Mouse (Mus musculus) MEL (cell line): Measurements from ENCODE around the gene Aldh6a1. TPM values are rescaled to one million over a fixed set of nuclear protein-coding genes. Genes with fewer than 3 reads are reported as not detected.

ENCODE experiments used
- DNase-seq: peaks from one replicate; pipeline ENCODE4 v3.0.0; 2011; ENCODE audit warnings: low read depth, low spot score
- H3K27ac ChIP-seq: 2 replicates; pipeline ENCODE4 v1.5.1; 2012; ENCODE audit warnings: low read depth, mild to moderate bottlenecking, control low read depth, low read length, moderate library complexity; ENCODE audit not compliant: control insufficient read depth
- H3K27me3 ChIP-seq, 2 experiments: fragments of 150-350 bp in 1 of 2; sonication (generic) in 1 of 2; 2 replicates each; pipeline ENCODE4 v1.6.1; 2012; ENCODE audit warnings: low read length in 2 of 2, mild to moderate bottlenecking in 2 of 2, improper control_type of control experiment in 1 of 2, moderate library complexity in 1 of 2; ENCODE audit not compliant: insufficient read depth in 2 of 2, control insufficient read depth in 1 of 2
- H3K36me3 ChIP-seq, 2 experiments: 2 replicates each; pipeline ENCODE4 v1.6.1; 2012 to 2014; ENCODE audit warnings: low read length in 2 of 2, improper control_type of control experiment in 1 of 2, inconsistent platforms in 1 of 2, mild to moderate bottlenecking in 1 of 2; ENCODE audit not compliant: insufficient read depth in 2 of 2, control insufficient read depth in 1 of 2
- H3K4me1 ChIP-seq, 2 experiments: fragments of 150-350 bp in 1 of 2; sonication (generic) in 1 of 2; 2 replicates each; pipeline ENCODE4 v1.6.1; 2012; ENCODE audit warnings: low read length in 2 of 2, improper control_type of control experiment in 1 of 2, mild to moderate bottlenecking in 1 of 2; ENCODE audit not compliant: insufficient read depth in 2 of 2, control insufficient read depth in 1 of 2
- H3K4me3 ChIP-seq, 2 experiments: fragments of 150-350 bp in 1 of 2; sonication (generic) in 1 of 2; 2 replicates each; pipeline ENCODE4 v1.5.1; 2012; ENCODE audit warnings: low read depth in 2 of 2, low read length in 2 of 2, mild to moderate bottlenecking in 2 of 2, moderate library complexity in 2 of 2, control low read depth in 1 of 2, improper control_type of control experiment in 1 of 2; ENCODE audit not compliant: control insufficient read depth in 1 of 2, insufficient read depth in 1 of 2
- H3K79me2 ChIP-seq: 2 replicates; pipeline ENCODE4 v1.6.1; 2012; ENCODE audit warnings: mild to moderate bottlenecking, low read length, moderate library complexity; ENCODE audit not compliant: control insufficient read depth, poor library complexity, insufficient read depth
- H3K9ac ChIP-seq: 2 replicates; pipeline ENCODE4 v1.6.1; 2012; ENCODE audit warnings: low read depth, mild to moderate bottlenecking, control low read depth, low read length, moderate library complexity; ENCODE audit not compliant: control insufficient read depth, poor library complexity, severe bottlenecking
- H3K9me3 ChIP-seq: fragments of 150-350 bp; sonication (generic); replicated peaks from 2 replicates; pipeline ENCODE4 v1.6.1; 2012; ENCODE audit warnings: mild to moderate bottlenecking, low read length, improper control_type of control experiment, moderate library complexity; ENCODE audit not compliant: insufficient read depth
- BHLHE40 ChIP-seq: IDR thresholded peaks from 2 replicates; pipeline ENCODE4 v1.6.1; 2012; ENCODE audit warnings: low read depth, mild to moderate bottlenecking, inconsistent platforms, low read length, improper control_type of control experiment, borderline replicate concordance
- CHD1 ChIP-seq: IDR thresholded peaks from 2 replicates; pipeline ENCODE4 v1.6.1; 2012; ENCODE audit warnings: low read depth, mild to moderate bottlenecking, inconsistent platforms, low read length, improper control_type of control experiment
- CHD2 ChIP-seq: IDR thresholded peaks from 2 replicates; pipeline ENCODE4 v1.6.1; 2011; ENCODE audit warnings: low read length, improper control_type of control experiment
- CTCF ChIP-seq, 3 experiments: IDR thresholded peaks in 2 of 3; conservative IDR thresholded peaks in 1 of 3; 2 replicates each; pipeline ENCODE4 v1.5.1; 2011 to 2012; ENCODE audit warnings: low read length in 3 of 3, low read depth in 2 of 3, mild to moderate bottlenecking in 2 of 3, improper control_type of control experiment in 1 of 3, inconsistent platforms in 1 of 3, mixed read lengths in 1 of 3, moderate library complexity in 1 of 3; ENCODE audit not compliant: control insufficient read depth in 1 of 3, insufficient read depth in 1 of 3, poor library complexity in 1 of 3, severe bottlenecking in 1 of 3
- ELF1 ChIP-seq: IDR thresholded peaks from 2 replicates; pipeline ENCODE4 v1.6.1; 2014; ENCODE audit warnings: low read depth, mild to moderate bottlenecking, inconsistent platforms, low read length, improper control_type of control experiment, moderate library complexity
- EP300 ChIP-seq, 2 experiments: IDR thresholded peaks; 2 replicates each; pipeline ENCODE4 v1.6.1; 2011; ENCODE audit warnings: improper control_type of control experiment in 2 of 2, low read length in 2 of 2, low read depth in 1 of 2, mild to moderate bottlenecking in 1 of 2
- GABPA ChIP-seq: IDR thresholded peaks from 2 replicates; pipeline ENCODE4 v1.6.1; 2012; ENCODE audit warnings: low read depth, mild to moderate bottlenecking, inconsistent platforms, low read length, improper control_type of control experiment, moderate library complexity
- JUND ChIP-seq: IDR thresholded peaks from 2 replicates; pipeline ENCODE4 v1.6.1; 2011; ENCODE audit warnings: low read depth, mild to moderate bottlenecking, improper control_type of control experiment, low read length
- MAFK ChIP-seq: IDR thresholded peaks from 2 replicates; pipeline ENCODE4 v1.6.1; 2011; ENCODE audit warnings: low read depth, mild to moderate bottlenecking, low read length, improper control_type of control experiment, borderline replicate concordance
- MAX ChIP-seq: IDR thresholded peaks from 2 replicates; pipeline ENCODE4 v1.6.1; 2011; ENCODE audit warnings: low read length, improper control_type of control experiment
- POLR2AphosphoS2 ChIP-seq: IDR thresholded peaks from 2 replicates; pipeline ENCODE4 v1.6.1; 2011; ENCODE audit warnings: low read length, improper control_type of control experiment
- RAD21 ChIP-seq: IDR thresholded peaks from 2 replicates; pipeline ENCODE4 v1.6.1; 2011; ENCODE audit warnings: mild to moderate bottlenecking, low read depth, low read length, improper control_type of control experiment
- USF1 ChIP-seq: IDR thresholded peaks from 2 replicates; pipeline ENCODE4 v1.6.1; 2014; ENCODE audit warnings: low read depth, mild to moderate bottlenecking, inconsistent platforms, low read length, improper control_type of control experiment, moderate library complexity
- USF2 ChIP-seq, 2 experiments: IDR thresholded peaks; 2 replicates each; pipeline ENCODE4 v1.6.1; 2011 to 2012; ENCODE audit warnings: improper control_type of control experiment in 2 of 2, low read length in 2 of 2, borderline replicate concordance in 1 of 2, inconsistent platforms in 1 of 2, low read depth in 1 of 2, mild to moderate bottlenecking in 1 of 2; ENCODE audit not compliant: insufficient read depth in 1 of 2
- ZC3H11A ChIP-seq: IDR thresholded peaks from 2 replicates; pipeline ENCODE4 v1.6.1; 2012; ENCODE audit warnings: low read depth, mild to moderate bottlenecking, inconsistent platforms, low read length, improper control_type of control experiment
- ZKSCAN1 ChIP-seq: IDR thresholded peaks from 2 replicates; pipeline ENCODE4 v1.6.1; 2012; ENCODE audit warnings: low read depth, mild to moderate bottlenecking, inconsistent platforms, low read length, improper control_type of control experiment, moderate library complexity
- ZMIZ1 ChIP-seq: IDR thresholded peaks from 2 replicates; pipeline ENCODE4 v1.6.1; 2012; ENCODE audit warnings: low read depth, mild to moderate bottlenecking, inconsistent platforms, low read length, improper control_type of control experiment, moderate library complexity
- polyA plus RNA-seq, 2 experiments: library from polyadenylated mRNA; stranded (reverse) in 1 of 2; unstranded in 1 of 2; fragments of >175 nt in 1 of 2; fragments of >200 nt in 1 of 2; gene quantifications; 2 replicates each; pipeline versions ENCODE4 v1.2.1 to v1.2.4; 2012; ENCODE audit warnings: low replicate concordance in 2 of 2, low read depth in 1 of 2; ENCODE audit not compliant: insufficient read length in 2 of 2, insufficient read depth in 1 of 2, missing spikeins in 1 of 2
- total RNA-seq: library from RNA; depleted of rRNA; stranded (reverse); fragments of 300-350 nt; gene quantifications from 2 replicates; pipeline ENCODE4 v1.2.3, GENCODE M21; 2012

Gene Aldh6a1
- total and polyA plus RNA-seq, 3 experiments, result 1.4 to 2.9 TPM; not detected in 1

DNA sequence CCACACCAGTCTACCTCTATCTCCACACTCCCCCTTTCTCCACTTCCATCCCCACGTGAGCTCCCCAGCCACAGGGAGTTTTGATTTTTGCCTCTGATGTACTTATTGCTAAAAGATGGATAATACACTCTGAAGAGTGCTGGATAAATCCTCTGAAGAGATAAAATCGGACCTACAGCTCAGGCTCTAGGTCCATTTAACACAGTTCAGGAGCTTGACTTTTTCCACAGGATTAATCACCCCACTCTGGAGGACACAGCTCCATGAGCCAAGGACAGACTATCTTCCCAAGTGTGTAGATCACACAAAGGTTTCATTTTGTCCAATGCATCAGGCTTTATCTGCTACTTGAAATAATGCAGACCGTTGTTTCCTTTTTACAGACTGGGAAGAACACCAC is 50.7 kb downstream of the Aldh6a1 start:
- H3K4me3 ChIP-seq, result no peak overlapping the region
- H3K9me3 ChIP-seq, result no peaks in the 10 kb centered on the region
- H3K27ac ChIP-seq, result no peak overlapping the region
- no peaks in the 10 kb centered on the region for H3K27me3 ChIP-seq
- no peaks in the 10 kb centered on the region for H3K79me2 ChIP-seq
- H3K4me1 ChIP-seq, result peaks cover 9 to 19% of the 10 kb centered on the region in 2 experiments
- TF ChIP-seq POLR2AphosphoS2, result no peak
- TF ChIP-seq, all 39 proteins: peak for 0
- Histone ChIP-seq H3K36me3 (peaks cover 0 to 21% of the 10 kb centered on the region in 2 experiments; a peak in 3 of 4 replicates), H3K9ac (no peak overlapping the region)
- DNase-seq, result no peak

GRCm38 (mm10) chr12:84399663-84400062 is 51.1 kb downstream of the Aldh6a1 start:
- TF ChIP-seq ZKSCAN1, result no peak
- no peak for TF ChIP-seq POLR2AphosphoS2
- TF ChIP-seq CHD1, result no peak
- TF ChIP-seq EP300 (IDR thresholded peaks at IDR 0.05; ENCODE audit: low read depth in 1 of 2, low read length in 2 of 2), result no peak
- no peak for TF ChIP-seq USF2 (IDR thresholded peaks at IDR 0.05; ENCODE audit: borderline replicate concordance in 1 of 2, insufficient read depth in 1 of 2, low read depth in 1 of 2, low read length in 2 of 2)
- TF ChIP-seq ELF1, result no peak
- TF ChIP-seq ZC3H11A, result no peak
- TF ChIP-seq RAD21, result no peak
- TF ChIP-seq CTCF (IDR thresholded peaks at IDR 0.05 in 2 of 3, conservative IDR thresholded peaks at IDR 0.05 in 1 of 3; ENCODE audit: control insufficient read depth in 1 of 3, insufficient read depth in 1 of 3, low read depth in 2 of 3, low read length in 3 of 3, poor library complexity in 1 of 3, severe bottlenecking in 1 of 3), result no peak
- TF ChIP-seq MAFK, result no peak
- TF ChIP-seq JUND, result no peak
- TF ChIP-seq USF1, result no peak
- no peak for TF ChIP-seq BHLHE40
- TF ChIP-seq CHD2, result no peak
- TF ChIP-seq GABPA, result no peak
- no peak for TF ChIP-seq MAX
- no peak for TF ChIP-seq ZMIZ1
- no peak for DNase-seq
- H3K79me2 ChIP-seq, result no peaks in the 10 kb centered on the region
- no peak overlapping the region for H3K4me3 ChIP-seq
- peaks cover 9 to 19% of the 10 kb centered on the region in 2 experiments for H3K4me1 ChIP-seq
- no peaks in the 10 kb centered on the region for H3K27me3 ChIP-seq
- H3K9me3 ChIP-seq, result no peaks in the 10 kb centered on the region
- no peak overlapping the region for H3K9ac ChIP-seq
- H3K27ac ChIP-seq, result no peak overlapping the region
- peaks cover 0 to 21% of the 10 kb centered on the region in 2 experiments; a peak in 3 of 4 replicates for H3K36me3 ChIP-seq
